Mouse (Mus musculus) lung, embryonic 14.5 days (tissue): ENCODE measurements around the gene 4930404N11Rik. TPM values are rescaled to one million over a fixed set of nuclear protein-coding genes. Genes with fewer than 3 reads are reported as not detected.

Experiments used
- ATAC-seq: fragments of 200-750 bp; cut with Nextera tagmentation; 2 replicates; pipeline ENCODE4 v1.8.0; 2017; ENCODE audit warnings: mild to moderate bottlenecking, moderate TSS enrichment, moderate library complexity; ENCODE audit not compliant: insufficient read depth
- DNase-seq: peaks from one replicate; pipeline ENCODE4 v3.0.0-alpha.2; 2015
- H3K27ac ChIP-seq: fragments of 300-500 bp; sonication (generic); 2 replicates; pipeline ENCODE4 v1.5.1; 2014; ENCODE audit warnings: low read depth, mild to moderate bottlenecking, moderate library complexity
- H3K27me3 ChIP-seq: fragments of 300-500 bp; sonication (generic); 2 replicates; pipeline ENCODE4 v1.6.1; 2014; ENCODE audit warnings: low read length, control low read depth; ENCODE audit not compliant: insufficient read depth
- H3K36me3 ChIP-seq: fragments of 300-500 bp; sonication (generic); 2 replicates; pipeline ENCODE4 v1.6.1; 2014; ENCODE audit warnings: control low read depth; ENCODE audit not compliant: insufficient read depth
- H3K4me1 ChIP-seq: fragments of 300-500 bp; sonication (generic); 2 replicates; pipeline ENCODE4 v1.6.1; 2014; ENCODE audit warnings: antibody characterized with exemption, control low read depth; ENCODE audit not compliant: insufficient read depth
- H3K4me2 ChIP-seq: fragments of 300-500 bp; sonication (generic); 2 replicates; pipeline ENCODE4 v1.6.1; 2014; ENCODE audit warnings: mild to moderate bottlenecking
- H3K4me3 ChIP-seq: fragments of 300-500 bp; sonication (generic); 2 replicates; pipeline ENCODE4 v1.5.1; 2014; ENCODE audit warnings: low read depth, low read length
- H3K9ac ChIP-seq: fragments of 300-500 bp; sonication (generic); 2 replicates; pipeline ENCODE4 v1.6.1; 2014
- H3K9me3 ChIP-seq: fragments of 300-500 bp; sonication (generic); 2 replicates; pipeline ENCODE4 v1.6.1; 2016; ENCODE audit warnings: low read depth, low read length, control low read depth
- CTCF ChIP-seq: IDR thresholded peaks from 2 replicates; pipeline ENCODE4 v1.5.1; 2016; ENCODE audit warnings: antibody characterized with exemption, low read depth
- WGBS: fragments of 180-500 bp; shearing (Covaris S2); extraction: QIAGEN DNeasy Blood & Tissue Kit; methylation state at CpG from one replicate; pipeline ENCODE4 v1.1.7; 2014; 5-methylcytosine and 5-hydroxymethylcytosine counted together
- polyA plus RNA-seq: library from polyadenylated mRNA; unstranded; fragments of >200 nt; fragmentation: Nextera tagmentation; extraction: Ambion mirVana; gene quantifications from 2 replicates; pipeline ENCODE4 v1.2.1, GENCODE M21; 2014

Gene 4930404N11Rik
- polyA plus RNA-seq, 1 experiment from 2014 or later = 0.92 TPM

GRCm38 (mm10) chr10:81396749-81397148 lies 31.1 kb upstream of the 4930404N11Rik start:
- Histone ChIP-seq H3K4me3 (no peak overlapping the region), H3K4me1 (peaks cover 4% of the 10 kb centered on the region), H3K4me2 (no peak overlapping the region), H3K27ac (no peak overlapping the region), H3K36me3 (peaks cover 48% of the 10 kb centered on the region), H3K9me3 (no peaks in the 10 kb centered on the region), H3K9ac (no peak overlapping the region), H3K27me3 (no peaks in the 10 kb centered on the region)
- no peak for TF ChIP-seq CTCF
- DNase-seq (no peak), ATAC-seq (no peak)
- 77% methylated on average over 5 of the region's 5 CpGs for WGBS

GRCm38 (mm10) chr10:81395865-81396264 lies 30.2 kb upstream of the 4930404N11Rik start:
- 87% methylated on average over 4 of the region's 4 CpGs for WGBS
- H3K9ac ChIP-seq = no peak overlapping the region
- ATAC-seq = no peak
- no peak overlapping the region for H3K4me2 ChIP-seq
- TF ChIP-seq CTCF = no peak
- H3K27ac ChIP-seq = no peak overlapping the region
- DNase-seq = no peak
- H3K36me3 ChIP-seq = peaks cover 43% of the 10 kb centered on the region
- H3K27me3 ChIP-seq = no peaks in the 10 kb centered on the region
- no peak overlapping the region for H3K4me3 ChIP-seq
- no peaks in the 10 kb centered on the region for H3K9me3 ChIP-seq
- H3K4me1 ChIP-seq = no peaks in the 10 kb centered on the region; the same call in 1 of the 2 replicates

- TF ChIP-seq CTCF = peak; percentile 94
- H3K27me3 ChIP-seq = no peaks in the 10 kb centered on the region
- H3K4me2 ChIP-seq = no peak overlapping the region
- DNase-seq (peak; percentile 90), ATAC-seq (no peak)
- no peaks in the 10 kb centered on the region for H3K9me3 ChIP-seq
- no peak overlapping the region for H3K27ac ChIP-seq
- H3K9ac ChIP-seq = no peak overlapping the region
- H3K36me3 ChIP-seq = peaks cover 36% of the 10 kb centered on the region
- no peaks in the 10 kb centered on the region; the same call in 1 of the 2 replicates for H3K4me1 ChIP-seq
- 14% methylated on average over 5 of the region's 5 CpGs for WGBS
- H3K4me3 ChIP-seq = no peak overlapping the region
These were observed 29.5 kb upstream of the 4930404N11Rik start for GRCm38 (mm10) chr10:81395127-81395526.

GRCm38 (mm10) chr10:81393456-81394063 lies 27.9 kb upstream of the 4930404N11Rik start:
- peak overlapping the region; percentile 48 for H3K9ac ChIP-seq
- 4% methylated on average over 19 of the region's 19 CpGs for WGBS
- ATAC-seq (no peak), DNase-seq (peak; percentile 65)
- H3K36me3 ChIP-seq = peaks cover 27% of the 10 kb centered on the region
- H3K4me2 ChIP-seq = peak overlapping the region; percentile 64
- H3K27me3 ChIP-seq = no peaks in the 10 kb centered on the region
- no peak overlapping the region for H3K27ac ChIP-seq
- no peak for TF ChIP-seq CTCF
- H3K9me3 ChIP-seq = no peaks in the 10 kb centered on the region
- peak overlapping the region; percentile 24 for H3K4me3 ChIP-seq
- no peaks in the 10 kb centered on the region; the same call in 1 of the 2 replicates for H3K4me1 ChIP-seq

GRCm38 (mm10) chr10:81392781-81393185 lies 27.2 kb upstream of the 4930404N11Rik start, which contains the start of gene Smim24:
Gene Smim24 (plus strand): TSS chr10:81393051.
- H3K27ac ChIP-seq = no peak within 1 kb of the TSS
- 47% methylated on average over 14 of the region's 14 CpGs for WGBS
- H3K27me3 ChIP-seq = no peaks in the 10 kb centered on the region
- no peaks in the 10 kb centered on the region; the same call in 1 of the 2 replicates for H3K4me1 ChIP-seq
- no peaks in the 10 kb centered on the region for H3K9me3 ChIP-seq
- H3K4me2 ChIP-seq = peak within 1 kb of the TSS; percentile 64
- peak within 1 kb of the TSS; percentile 24 for H3K4me3 ChIP-seq
- no peak for TF ChIP-seq CTCF
- H3K9ac ChIP-seq = peak within 1 kb of the TSS; percentile 48
- peaks cover 27% of the 10 kb centered on the region for H3K36me3 ChIP-seq
- ATAC-seq = no peak
- no peak for DNase-seq

- DNase-seq (no peak), ATAC-seq (no peak)
- Histone ChIP-seq H3K4me2 (no peak overlapping the region), H3K4me3 (no peak overlapping the region), H3K4me1 (no peaks in the 10 kb centered on the region; the same call in 1 of the 2 replicates), H3K9me3 (no peaks in the 10 kb centered on the region), H3K27me3 (no peaks in the 10 kb centered on the region), H3K27ac (no peak overlapping the region), H3K9ac (no peak overlapping the region), H3K36me3 (peaks cover 27% of the 10 kb centered on the region)
- no peak for TF ChIP-seq CTCF
- 78% methylated on average over 6 of the region's 6 CpGs for WGBS
These were observed 26.7 kb upstream of the 4930404N11Rik start for GRCm38 (mm10) chr10:81392270-81392669.

- Histone ChIP-seq H3K36me3 (peaks cover 34% of the 10 kb centered on the region), H3K27me3 (no peaks in the 10 kb centered on the region), H3K4me1 (no peaks in the 10 kb centered on the region; the same call in none of the 2 replicates), H3K9me3 (no peaks in the 10 kb centered on the region), H3K9ac (no peak overlapping the region), H3K27ac (no peak overlapping the region), H3K4me2 (no peak overlapping the region), H3K4me3 (no peak overlapping the region)
- WGBS = 87% methylated on average over 13 of the region's 13 CpGs
- DNase-seq (no peak), ATAC-seq (no peak)
- TF ChIP-seq CTCF = no peak
These were observed 25.0 kb upstream of the 4930404N11Rik start for GRCm38 (mm10) chr10:81390678-81390965.
